Mouse (Mus musculus) macrophage (primary cell): ENCODE results near the gene Capn11. TPM values are rescaled to one million over a fixed set of nuclear protein-coding genes. Genes with fewer than 3 reads are reported as not detected.

Experiments used
- H3K27ac ChIP-seq: fragments of 350-480 bp; formaldehyde crosslinking; 2 replicates; pipeline ENCODE4 v1.9.0; 2021
- H3K36me3 ChIP-seq: fragments of 350-480 bp; formaldehyde crosslinking; 2 replicates; pipeline ENCODE4 v1.9.0; 2021; ENCODE audit errors: inconsistent target
- H3K4me3 ChIP-seq: fragments of 350-480 bp; formaldehyde crosslinking; 2 replicates; pipeline ENCODE4 v1.9.0; 2021; ENCODE audit errors: inconsistent target
- H3K79me2 ChIP-seq: fragments of 350-480 bp; formaldehyde crosslinking; 2 replicates; pipeline ENCODE4 v1.9.0; 2021; ENCODE audit errors: inconsistent target
- WGBS: methylation state at CpG from one replicate; pipeline ENCODE4 v1.1.7; 2026; ENCODE audit warnings: inconsistent platforms; ENCODE audit not compliant: missing documents; 5-methylcytosine and 5-hydroxymethylcytosine counted together
- polyA plus RNA-seq: library from polyadenylated mRNA; stranded (reverse); fragments of 250-400 nt; gene quantifications from 3 replicates; pipeline ENCODE4 v1.2.4, GENCODE M21; 2018; ENCODE audit warnings: inconsistent platforms
- total RNA-seq, 78 experiments: library from RNA; depleted of rRNA; stranded (reverse); fragments of 250-400 nt; gene quantifications; 1 replicate in 9 of 78; 2 replicates in 24 of 78; 3 replicates in 43 of 78; 4 replicates in 2 of 78; pipeline ENCODE4 v1.2.4; 2018; ENCODE audit warnings: inconsistent platforms in 56 of 78

The Capn11 gene
- 1 to 10 TPM in 22 of 26 experiments, under 1 TPM in 3, not detected in 1; 0.34 to 4.5 (median 2.1) TPM for total RNA-seq (2018; cell fraction: chromatin; rRNA removed)
- total RNA-seq (2018; cell fraction: cytosol; rRNA removed): 1 to 10 TPM in 2 of 26 experiments, under 1 TPM in 24; 0.23 to 1.2 (median 0.55) TPM
- 1 to 10 TPM in 15 of 26 experiments, under 1 TPM in 9, not detected in 2; 0.24 to 3.3 (median 1.6) TPM for total RNA-seq (2018; cell fraction: nucleus; rRNA removed)
- 0.37 to 0.60 TPM in 2 of 3 replicates, not detected in the other for polyA plus RNA-seq

DNA sequence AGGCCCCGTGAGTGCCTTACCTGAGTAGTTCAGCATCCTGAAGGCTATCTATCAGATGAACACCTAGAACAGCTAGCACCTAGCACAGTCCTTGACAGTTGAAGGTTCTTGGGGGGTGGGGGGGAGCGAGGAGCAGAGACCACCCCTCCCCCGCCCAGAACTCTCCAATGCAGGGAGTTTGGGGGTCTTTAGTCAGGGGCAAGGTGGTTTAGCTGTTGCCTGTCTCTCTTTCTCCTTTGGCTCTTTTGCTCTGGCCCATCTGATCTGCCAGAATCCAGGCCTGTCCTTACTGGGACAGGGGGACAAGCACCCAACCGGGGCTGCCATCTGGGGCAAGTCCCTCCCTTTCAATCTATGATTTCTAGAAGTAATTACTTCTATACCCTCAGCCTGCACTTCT, at the start of gene Capn11:
TSS of gene Capn11 (minus strand) at position 101 of the 400 bp plus-strand sequence.
- no peaks in the 10 kb centered on the region for H3K79me2 ChIP-seq
- no peak within 1 kb of the TSS for H3K27ac ChIP-seq
- no peak within 1 kb of the TSS for H3K4me3 ChIP-seq
- no peaks in the 10 kb centered on the region for H3K36me3 ChIP-seq
- 88% methylated on average over 3 of the region's 4 CpGs for WGBS

DNA sequence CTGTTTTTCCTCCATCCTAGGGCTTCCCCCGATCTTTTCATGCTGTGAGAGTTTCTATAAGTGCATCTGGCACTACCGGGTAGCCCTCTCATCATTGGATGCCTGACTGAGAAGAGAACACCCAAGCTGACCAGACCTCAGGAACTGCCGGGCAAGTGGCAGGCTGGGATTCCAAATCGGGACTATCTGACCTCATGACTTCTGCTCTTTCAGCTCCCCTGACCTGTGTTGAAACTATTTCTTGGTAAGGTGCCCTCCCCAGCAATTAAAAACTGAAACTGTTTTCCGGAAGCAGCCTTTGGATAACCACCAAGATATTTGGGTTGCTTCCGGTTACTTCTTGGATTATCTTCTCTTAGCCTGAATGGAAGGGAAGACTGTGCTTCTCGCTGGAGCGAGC, 49.1 kb upstream of the Capn11 start:
- Histone ChIP-seq H3K79me2 (no peaks in the 10 kb centered on the region), H3K4me3 (no peak overlapping the region), H3K36me3 (no peaks in the 10 kb centered on the region), H3K27ac (no peak overlapping the region)
- WGBS: 83% methylated on average over 8 of the region's 8 CpGs

DNA sequence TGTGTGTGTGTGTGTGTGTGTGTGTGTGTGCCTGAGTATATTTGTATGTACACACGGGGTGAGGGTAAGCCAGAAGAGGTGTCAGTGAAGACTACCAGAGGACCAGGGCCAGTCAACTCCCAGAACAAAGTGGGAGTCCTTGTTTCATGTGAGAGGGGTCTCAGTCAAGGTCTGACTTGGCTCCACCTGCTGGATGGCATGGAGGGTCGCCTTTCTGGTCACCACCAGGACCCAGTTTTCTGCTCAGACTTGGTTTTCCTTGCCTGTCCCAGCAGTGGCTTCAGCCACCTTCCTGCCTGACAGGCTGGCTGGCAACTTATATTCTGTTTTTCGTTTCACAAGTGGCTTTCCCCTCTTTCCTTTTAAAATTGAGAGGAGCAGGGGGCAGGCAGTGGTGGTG, 48.3 kb upstream of the Capn11 start:
- Histone ChIP-seq H3K27ac (no peak overlapping the region), H3K4me3 (no peak overlapping the region), H3K36me3 (no peaks in the 10 kb centered on the region), H3K79me2 (no peaks in the 10 kb centered on the region)
- WGBS: 34% methylated on average over 3 of the region's 3 CpGs

DNA sequence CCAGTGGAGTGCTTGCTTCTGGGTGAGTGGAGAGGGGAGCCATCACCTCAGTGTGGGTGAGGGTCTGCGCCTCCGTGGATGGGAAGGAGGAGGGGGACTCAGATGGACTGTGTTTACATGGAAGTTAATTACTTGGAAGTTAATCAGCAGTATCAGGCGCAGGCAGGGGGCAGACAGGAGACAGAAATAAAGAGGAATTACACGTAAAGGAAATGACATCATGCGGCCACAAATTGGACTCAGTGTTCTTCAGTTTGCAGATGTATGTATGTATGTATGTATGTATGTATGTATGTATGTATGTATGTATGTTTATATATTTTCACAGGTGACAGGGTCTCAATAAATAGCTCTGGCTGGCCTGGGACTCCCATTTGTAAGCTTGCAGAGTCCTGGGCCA, 47.7 kb upstream of the Capn11 start:
- Histone ChIP-seq H3K36me3 (no peaks in the 10 kb centered on the region), H3K4me3 (no peak overlapping the region), H3K79me2 (no peaks in the 10 kb centered on the region), H3K27ac (no peak overlapping the region)
- WGBS: 17% methylated on average over 5 of the region's 5 CpGs

DNA sequence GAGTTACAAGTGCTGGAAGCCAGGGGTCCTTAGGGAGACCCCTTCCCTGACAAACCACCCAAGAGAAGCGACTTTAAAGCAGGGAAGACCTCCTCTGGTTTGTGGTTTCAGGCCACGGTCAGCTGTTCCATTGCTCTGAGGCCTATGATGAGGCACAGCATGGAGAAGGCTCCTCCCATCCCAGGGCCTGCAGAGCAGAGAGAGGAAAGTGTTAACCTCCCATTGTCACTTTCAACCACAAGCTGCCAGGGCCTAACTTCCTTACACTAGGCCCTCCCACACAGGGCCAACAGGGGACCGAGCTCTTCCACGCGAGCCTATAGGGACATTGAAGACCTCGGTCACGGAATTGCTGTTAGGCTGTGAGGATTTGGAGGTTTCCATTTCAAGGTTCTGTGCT, 44.1 kb upstream of the Capn11 start:
- Histone ChIP-seq H3K4me3 (peak overlapping the region; percentile 20; the same call in 1 of the 2 replicates), H3K36me3 (0 out of 2 replicates have a peak, but pooled peaks cover 4% of the 10 kb centered on the region), H3K79me2 (no peaks in the 10 kb centered on the region), H3K27ac (peak overlapping the region; percentile 31)
- WGBS: 9% methylated on average over 7 of the region's 7 CpGs

DNA sequence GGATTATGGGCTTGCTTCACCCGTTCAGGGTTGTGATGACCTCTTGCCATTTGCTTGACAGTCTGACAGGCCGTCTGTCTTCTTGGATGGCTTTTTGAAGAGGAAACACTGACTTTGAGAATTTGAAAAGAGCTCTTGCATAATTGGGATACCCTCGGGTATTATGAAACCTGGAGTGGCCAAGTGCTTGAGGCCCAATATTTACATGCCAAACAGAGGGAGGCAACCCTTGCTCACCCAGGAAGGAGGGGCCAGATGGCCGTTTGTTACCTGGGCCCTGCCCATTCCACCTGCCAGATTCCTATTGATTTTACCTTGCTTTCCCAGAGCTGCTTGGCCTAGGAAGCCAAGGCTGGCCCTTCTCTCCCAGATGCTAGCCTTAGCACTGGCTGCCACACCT, 43.1 kb upstream of the Capn11 start:
- no peaks in the 10 kb centered on the region for H3K79me2 ChIP-seq
- H3K4me3 ChIP-seq: no peak overlapping the region
- H3K27ac ChIP-seq: no peak overlapping the region
- H3K36me3 ChIP-seq: 0 out of 2 replicates have a peak, but pooled peaks cover 9% of the 10 kb centered on the region
- 28% methylated on average over 4 of the region's 4 CpGs for WGBS

DNA sequence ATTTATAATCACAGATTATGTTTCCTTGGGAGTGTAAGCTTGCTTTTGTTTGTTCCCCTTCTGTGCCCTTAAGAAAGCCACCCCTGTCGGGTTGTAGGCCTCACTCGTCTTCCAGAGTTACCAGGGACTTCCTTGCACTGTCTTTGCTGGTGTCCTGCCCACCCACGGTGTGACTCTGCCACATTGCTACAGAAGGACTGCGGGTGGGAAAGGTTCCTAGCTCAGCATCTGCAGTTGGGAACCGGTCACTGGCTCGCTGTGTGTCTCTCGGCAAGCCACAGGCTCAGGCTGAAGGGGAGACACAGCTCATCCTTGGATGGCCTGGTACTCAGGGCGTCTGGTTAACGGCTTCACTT, 42.1 kb upstream of the Capn11 start:
- H3K79me2 ChIP-seq: no peaks in the 10 kb centered on the region
- H3K27ac ChIP-seq: no peak overlapping the region
- H3K36me3 ChIP-seq: 0 out of 2 replicates have a peak, but pooled peaks cover 9% of the 10 kb centered on the region
- no peak overlapping the region for H3K4me3 ChIP-seq
- WGBS: 83% methylated on average over 9 of the region's 9 CpGs

DNA sequence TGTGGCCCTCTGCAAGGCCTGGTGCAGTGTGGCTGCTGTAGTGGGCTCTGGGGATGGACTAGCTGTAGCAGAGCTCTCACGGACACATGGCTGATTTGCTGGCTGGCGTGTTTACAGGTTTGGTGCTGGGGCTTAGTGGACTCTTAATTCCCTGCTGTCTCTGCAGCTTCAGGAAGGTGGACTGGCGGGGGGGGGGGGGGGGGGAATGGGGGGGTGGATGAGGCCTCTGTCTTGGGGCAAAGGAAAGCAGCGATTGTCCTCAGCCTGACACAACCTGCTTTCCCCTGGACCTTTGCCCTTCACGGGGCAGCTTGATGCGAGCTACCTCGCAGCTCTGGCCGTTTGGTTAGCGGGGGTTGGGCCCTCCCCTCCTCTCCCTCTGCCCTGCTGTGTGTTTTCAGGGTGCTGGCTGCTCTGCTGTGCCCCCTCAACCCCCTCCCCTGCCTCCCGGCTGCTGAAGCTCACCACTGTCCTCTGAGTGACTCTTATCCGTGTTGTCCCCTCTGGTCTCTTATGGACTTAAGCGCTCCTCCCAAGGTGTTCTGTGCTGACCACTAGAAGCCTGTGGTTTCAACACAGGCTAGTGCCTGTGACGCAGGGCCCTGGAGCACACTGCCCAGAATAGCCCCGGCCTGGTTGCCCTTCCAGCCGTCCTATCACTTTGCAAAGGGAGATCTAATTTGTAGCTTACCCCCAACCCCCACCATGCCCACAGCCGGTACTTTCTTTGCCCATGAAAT, 41.5 kb upstream of the Capn11 start:
- 95% methylated on average over 8 of the region's 16 CpGs for WGBS
- Histone ChIP-seq H3K36me3 (0 out of 2 replicates have a peak, but pooled peaks cover 9% of the 10 kb centered on the region), H3K79me2 (no peaks in the 10 kb centered on the region), H3K4me3 (no peak overlapping the region), H3K27ac (no peak overlapping the region)

DNA sequence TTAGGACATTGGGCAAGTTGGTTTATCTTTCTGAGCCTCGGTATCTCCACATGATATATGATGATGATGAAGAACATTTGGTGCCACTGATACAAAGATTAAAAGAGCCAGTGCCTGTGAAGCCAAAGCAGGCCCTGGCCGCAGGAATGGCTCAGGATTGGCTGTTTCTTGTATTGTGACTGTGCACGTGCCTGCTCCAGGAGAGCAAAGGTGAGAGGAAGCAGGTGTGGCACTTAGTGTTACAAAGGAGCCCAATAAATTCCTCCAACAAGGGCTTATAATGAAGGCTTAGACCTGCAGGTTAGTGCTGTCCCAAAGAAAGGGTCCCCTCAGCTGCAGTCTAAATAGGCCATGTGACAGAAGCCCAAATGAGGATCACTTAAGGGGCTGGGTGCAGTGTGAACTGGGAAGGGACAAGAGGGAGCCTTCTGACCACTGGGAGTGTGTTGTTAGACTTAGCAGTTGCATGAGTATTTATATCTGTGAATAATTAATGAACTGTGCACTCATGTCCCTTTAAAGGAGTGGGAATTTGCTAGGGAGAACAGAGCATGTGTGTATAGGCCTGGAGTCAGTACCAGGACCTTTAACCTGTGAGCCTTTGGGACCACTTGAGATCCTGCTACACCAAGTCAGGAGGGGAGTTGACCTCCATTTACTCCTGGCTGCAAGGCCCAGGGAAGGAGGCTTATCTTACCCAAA, 40.1 kb upstream of the Capn11 start:
- WGBS: 93% methylated on average over 3 of the region's 3 CpGs
- 0 out of 2 replicates have a peak, but pooled peaks cover 9% of the 10 kb centered on the region for H3K36me3 ChIP-seq
- H3K27ac ChIP-seq: no peak overlapping the region
- peaks cover 4% of the 10 kb centered on the region; the same call in 1 of the 2 replicates for H3K79me2 ChIP-seq
- H3K4me3 ChIP-seq: no peak overlapping the region

DNA sequence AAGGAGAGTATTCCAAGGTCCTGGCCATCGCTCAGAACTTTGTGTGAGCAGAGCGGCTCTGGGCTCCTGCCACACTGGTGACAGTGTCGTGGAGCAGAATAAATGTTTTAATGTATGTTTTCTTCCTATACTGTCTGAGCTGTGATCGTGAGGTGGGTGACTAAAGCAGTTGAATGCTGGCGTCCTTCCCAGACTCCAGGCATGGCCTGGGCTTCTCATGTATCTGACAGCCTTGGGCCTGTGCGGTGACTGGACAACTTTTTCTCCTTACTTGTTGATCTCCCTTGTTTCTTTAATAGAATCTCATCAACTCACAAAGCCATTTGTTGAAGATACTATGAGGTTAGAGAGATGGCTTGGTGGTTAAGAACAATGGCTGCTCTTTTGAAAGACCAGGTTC, 39.2 kb upstream of the Capn11 start:
- Histone ChIP-seq H3K79me2 (peaks cover 13% of the 10 kb centered on the region; the same call in 1 of the 2 replicates), H3K36me3 (0 out of 2 replicates have a peak, but pooled peaks cover 9% of the 10 kb centered on the region), H3K27ac (no peak overlapping the region), H3K4me3 (no peak overlapping the region)
- WGBS: 96% methylated on average over 6 of the region's 6 CpGs

DNA sequence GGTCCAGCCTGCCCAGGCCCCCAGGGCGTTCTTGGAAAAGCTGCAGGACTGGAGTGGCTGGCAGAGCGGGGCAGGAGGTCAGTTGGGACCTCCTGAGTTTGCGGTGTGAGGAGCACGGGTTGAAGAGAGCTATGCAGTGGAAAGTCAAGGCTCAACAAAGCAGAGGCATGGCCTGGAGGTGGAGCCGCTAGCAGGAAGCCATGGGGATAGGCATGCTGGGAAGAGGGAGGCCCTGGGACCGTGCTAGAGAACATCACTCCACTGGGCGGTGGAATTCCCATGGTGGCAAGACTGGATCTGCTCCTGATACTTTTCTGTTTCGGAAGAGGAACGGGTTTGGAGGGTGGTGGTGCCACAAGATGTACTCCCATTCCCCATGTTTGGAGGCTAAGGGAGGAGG, 37.9 kb upstream of the Capn11 start:
- no peak overlapping the region for H3K4me3 ChIP-seq
- H3K79me2 ChIP-seq: peaks cover 27% of the 10 kb centered on the region
- WGBS: over 99% methylated on average over 7 of the region's 9 CpGs
- 0 out of 2 replicates have a peak, but pooled peaks cover 9% of the 10 kb centered on the region for H3K36me3 ChIP-seq
- H3K27ac ChIP-seq: no peak overlapping the region

DNA sequence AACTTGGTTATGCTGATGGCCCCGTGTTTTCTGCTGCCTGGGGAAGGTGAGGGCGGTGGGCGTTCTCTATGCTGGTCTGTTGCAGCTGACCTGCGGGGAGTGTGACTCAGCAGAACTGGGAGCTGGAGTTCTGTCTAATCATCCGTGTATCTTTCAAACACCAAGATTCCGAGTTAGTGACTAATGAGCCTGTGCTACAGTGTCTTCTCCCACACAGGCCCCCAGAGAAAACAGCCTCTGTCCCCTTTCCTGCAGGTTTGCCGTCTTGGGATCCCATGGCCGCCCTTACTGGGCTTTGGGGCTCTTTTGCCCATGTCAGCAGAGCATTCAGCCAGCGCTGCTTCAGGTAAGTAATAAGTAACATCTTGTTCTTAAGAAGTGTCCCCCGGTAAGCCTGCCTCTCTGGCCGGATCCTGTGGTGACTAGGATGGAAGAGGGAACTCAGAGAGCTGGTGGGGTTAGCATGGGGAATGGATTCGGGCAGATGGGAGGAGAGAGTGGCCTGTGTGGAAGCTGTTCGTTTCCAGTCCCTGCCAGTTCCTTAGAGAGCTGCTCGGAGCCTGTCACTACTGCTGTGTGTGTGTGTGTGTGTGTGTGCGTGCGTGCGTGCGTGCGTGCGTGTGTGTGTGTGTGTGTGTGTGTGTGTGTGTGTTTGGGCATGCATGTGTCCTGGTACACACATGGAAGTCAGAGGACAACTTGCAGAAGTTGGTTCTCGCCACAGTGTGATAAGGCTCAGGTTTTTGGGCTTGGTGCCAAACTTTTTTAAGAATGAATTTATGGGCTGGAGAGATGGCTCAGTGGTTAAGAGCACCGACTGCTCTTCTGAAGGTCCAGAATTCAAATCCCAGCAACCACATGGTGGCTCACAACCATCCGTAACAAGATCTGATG, 36.3 kb upstream of the Capn11 start:
- no peak overlapping the region for H3K4me3 ChIP-seq
- H3K27ac ChIP-seq: no peak overlapping the region
- H3K79me2 ChIP-seq: peaks cover 42% of the 10 kb centered on the region
- 0 out of 2 replicates have a peak, but pooled peaks cover 9% of the 10 kb centered on the region for H3K36me3 ChIP-seq
- 31% methylated on average over 18 of the region's 23 CpGs for WGBS

DNA sequence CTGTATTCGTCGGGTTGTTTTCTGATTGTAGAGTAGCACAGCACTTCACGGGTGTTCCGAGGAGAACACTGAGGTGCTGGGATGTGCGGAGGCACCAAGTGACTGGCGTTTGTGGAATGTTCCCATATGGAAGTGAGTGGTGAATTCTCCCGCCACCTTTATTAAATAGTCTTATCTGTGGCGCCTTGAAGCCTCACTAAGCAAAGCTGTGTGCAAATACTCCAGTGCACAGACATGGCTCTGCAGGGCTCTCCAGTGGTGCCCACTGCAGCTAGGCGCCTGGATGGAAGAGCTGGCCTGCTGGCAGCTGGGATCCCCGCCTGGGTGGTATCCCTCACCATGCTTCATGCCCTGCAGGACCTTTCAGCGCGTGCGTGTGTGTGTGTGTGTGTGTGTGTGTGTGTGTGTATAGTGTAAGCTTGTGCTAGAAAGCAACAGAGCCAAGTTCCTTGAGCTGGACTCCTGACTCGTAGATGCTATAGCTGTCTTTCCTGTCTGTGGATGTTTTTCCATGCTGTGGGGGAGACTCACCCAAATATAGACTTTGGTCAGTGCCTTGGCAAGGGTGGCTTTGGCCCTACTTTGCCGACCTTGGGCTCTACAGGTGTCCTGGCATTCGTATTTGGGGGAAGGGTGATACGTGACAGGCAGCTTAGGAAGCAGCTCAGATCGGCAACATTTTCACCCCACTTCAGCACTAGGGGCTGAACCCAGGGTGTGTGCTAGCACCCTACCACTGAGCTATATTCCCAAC, 34.9 kb upstream of the Capn11 start:
- H3K79me2 ChIP-seq: peaks cover 55% of the 10 kb centered on the region
- H3K27ac ChIP-seq: no peak overlapping the region
- 93% methylated on average over 18 of the region's 18 CpGs for WGBS
- H3K36me3 ChIP-seq: 0 out of 2 replicates have a peak, but pooled peaks cover 9% of the 10 kb centered on the region
- no peak overlapping the region for H3K4me3 ChIP-seq
